Mouse (Mus musculus): Measurements from ENCODE around the gene Ptpa. TPM values are rescaled to one million over a fixed set of nuclear protein-coding genes. Genes with fewer than 3 reads are reported as not detected.

Ptpa gene
- polyA plus RNA-seq, 1 experiment from 2014 or later, result 70.2 TPM

DNA sequence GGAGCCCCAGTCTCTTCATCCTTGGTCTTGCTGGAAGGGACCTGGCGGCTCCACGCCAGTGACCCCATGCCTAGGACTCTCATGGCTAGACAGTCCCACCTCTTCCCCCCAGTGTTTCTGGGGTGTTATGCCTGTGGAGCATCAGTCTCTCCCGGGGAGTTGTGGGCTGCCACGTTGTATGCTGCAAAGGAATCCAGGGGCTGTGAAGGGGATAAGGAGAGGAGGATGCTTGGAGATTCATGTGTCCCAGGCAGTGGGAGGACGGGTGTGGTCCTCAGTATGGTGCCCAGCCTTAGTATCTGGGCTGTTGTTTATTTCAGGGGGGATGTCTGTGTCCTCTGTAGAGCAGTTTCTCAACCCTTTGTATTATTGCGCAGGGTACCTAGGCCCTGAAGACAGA is 53.2 kb downstream of the Ptpa start:
- H3K27me3 ChIP-seq (replicated peaks; ENCODE audit: control insufficient read depth, insufficient read depth, low read length), result no peaks in the 10 kb centered on the region
- 42% methylated on average over 6 of the region's 6 CpGs for WGBS
- no peak overlapping the region for H3K27ac ChIP-seq (replicated peaks; ENCODE audit: low read depth, low read length)
- H3K4me3 ChIP-seq (ENCODE audit: low read depth, low read length), result peak overlapping the region; percentile 98; the same call in 1 of the 2 replicates
- DNase-seq (ENCODE audit: low spot score), result no peak
- peak overlapping the region; percentile 80; the same call in 1 of the 2 replicates for H3K9ac ChIP-seq (ENCODE audit: low read depth, low read length)
- H3K4me1 ChIP-seq (ENCODE audit: control insufficient read depth, insufficient read depth, low read length), result peaks cover 19% of the 10 kb centered on the region
- peak overlapping the region; percentile 82 for H3K4me2 ChIP-seq (ENCODE audit: low read depth, low read length)
- no peak for ATAC-seq (ENCODE audit: low read depth)
- no peaks in the 10 kb centered on the region for H3K36me3 ChIP-seq (ENCODE audit: control insufficient read depth, insufficient read depth, low read length)
- no peaks in the 10 kb centered on the region for H3K9me3 ChIP-seq (ENCODE audit: control insufficient read depth, low read length)

DNA sequence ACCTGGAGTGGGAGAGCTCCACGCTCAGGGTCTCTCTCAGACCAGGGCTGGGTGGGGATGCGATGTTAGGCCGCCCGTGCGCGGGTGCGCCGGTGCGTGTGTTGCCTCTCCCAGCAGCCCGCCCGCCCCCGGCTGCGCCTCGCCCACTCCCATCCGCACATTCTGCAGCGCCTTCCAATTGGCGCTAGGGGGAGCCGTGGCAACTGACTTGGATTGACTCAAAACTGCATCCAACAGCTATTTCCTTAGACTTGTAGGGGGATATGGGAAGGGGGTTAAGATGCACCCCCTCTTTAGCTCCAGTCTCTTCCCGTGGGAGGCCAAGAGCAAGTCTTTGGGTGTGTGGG is 53.9 kb downstream of the Ptpa start:
- Histone ChIP-seq H3K36me3 (ENCODE audit: control insufficient read depth, insufficient read depth, low read length) (no peaks in the 10 kb centered on the region), H3K4me2 (ENCODE audit: low read depth, low read length) (peak overlapping the region; percentile 82), H3K27me3 (replicated peaks; ENCODE audit: control insufficient read depth, insufficient read depth, low read length) (no peaks in the 10 kb centered on the region), H3K4me1 (ENCODE audit: control insufficient read depth, insufficient read depth, low read length) (peaks cover 23% of the 10 kb centered on the region), H3K9me3 (ENCODE audit: control insufficient read depth, low read length) (no peaks in the 10 kb centered on the region), H3K9ac (ENCODE audit: low read depth, low read length) (peak overlapping the region; percentile 80), H3K27ac (replicated peaks; ENCODE audit: low read depth, low read length) (peak overlapping the region; percentile 98), H3K4me3 (ENCODE audit: low read depth, low read length) (peak overlapping the region; percentile 98)
- peak; percentile 95 for DNase-seq (ENCODE audit: low spot score)
- 0% methylated on average over 13 of the region's 19 CpGs for WGBS
- ATAC-seq (ENCODE audit: low read depth), result peak; percentile 17

DNA sequence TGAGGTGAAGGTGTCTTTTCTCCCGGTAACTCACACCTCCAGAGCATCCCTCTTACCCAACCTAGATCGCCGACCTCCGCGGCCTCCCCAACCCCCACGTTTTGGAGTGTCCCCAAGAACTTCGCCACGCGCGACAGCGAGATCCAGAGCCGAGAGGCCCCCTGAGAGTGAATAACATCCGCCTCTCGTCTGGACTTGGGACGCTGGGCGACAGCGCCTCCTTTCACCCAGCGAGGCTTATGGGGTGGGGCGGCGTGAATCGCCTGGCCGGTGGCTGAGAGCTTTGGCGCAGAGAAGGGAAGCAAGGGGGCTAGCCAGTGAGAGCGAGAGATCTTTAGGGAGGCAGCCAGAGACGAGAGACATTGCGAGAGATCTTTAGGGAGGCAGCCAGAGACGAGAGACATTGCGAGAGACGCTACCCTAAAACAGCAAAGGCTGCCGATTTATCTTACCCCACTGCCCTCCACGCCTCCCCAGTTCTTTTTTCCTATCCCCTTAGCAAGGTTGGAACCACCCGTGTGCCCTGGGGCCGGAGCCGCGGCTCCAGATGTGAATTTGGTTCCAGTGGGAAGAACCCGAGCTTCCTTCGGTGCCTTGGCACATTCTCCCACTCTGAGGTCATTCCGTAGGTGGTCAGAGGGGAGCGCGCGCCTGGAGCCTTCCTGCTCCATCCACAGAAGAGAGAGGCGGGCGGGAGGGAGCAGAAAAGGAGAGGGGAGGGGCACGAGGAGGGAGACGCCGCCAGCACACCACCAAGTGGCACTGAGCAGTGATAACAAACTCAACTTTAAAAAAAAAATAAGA is 54.5 kb downstream of the Ptpa start:
- Histone ChIP-seq H3K27me3 (replicated peaks; ENCODE audit: control insufficient read depth, insufficient read depth, low read length) (no peaks in the 10 kb centered on the region), H3K4me1 (ENCODE audit: control insufficient read depth, insufficient read depth, low read length) (peaks cover 24% of the 10 kb centered on the region), H3K4me2 (ENCODE audit: low read depth, low read length) (peak overlapping the region; percentile 82), H3K4me3 (ENCODE audit: low read depth, low read length) (peak overlapping the region; percentile 98), H3K9me3 (ENCODE audit: control insufficient read depth, low read length) (no peaks in the 10 kb centered on the region), H3K36me3 (ENCODE audit: control insufficient read depth, insufficient read depth, low read length) (no peaks in the 10 kb centered on the region), H3K9ac (ENCODE audit: low read depth, low read length) (peak overlapping the region; percentile 80), H3K27ac (replicated peaks; ENCODE audit: low read depth, low read length) (peak overlapping the region; percentile 98)
- DNase-seq (ENCODE audit: low spot score) (peak; percentile 90), ATAC-seq (ENCODE audit: low read depth) (no peak)
- WGBS, result under 1% methylated on average over 46 of the region's 46 CpGs

DNA sequence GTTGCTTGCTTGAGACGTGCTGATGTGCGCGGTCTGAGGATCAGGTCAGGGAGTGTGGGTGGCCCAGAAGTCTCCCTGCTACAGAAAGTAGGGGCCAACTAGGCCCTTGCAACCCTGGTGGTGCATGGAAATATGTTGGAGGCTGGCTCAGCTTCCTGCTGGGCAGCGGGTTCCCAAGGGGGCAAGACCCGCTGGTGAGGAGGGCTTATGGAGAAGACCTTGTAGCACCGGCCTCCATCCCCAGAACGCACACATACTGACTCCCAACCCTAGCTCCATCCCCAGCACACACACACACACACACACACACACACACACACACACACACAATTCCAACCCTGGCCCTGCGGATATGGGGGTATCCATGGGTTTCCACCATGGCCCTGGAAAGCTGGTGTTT is 55.2 kb downstream of the Ptpa start:
- Histone ChIP-seq H3K9ac (ENCODE audit: low read depth, low read length) (peak overlapping the region; percentile 64), H3K27ac (replicated peaks; ENCODE audit: low read depth, low read length) (peak overlapping the region; percentile 98), H3K9me3 (ENCODE audit: control insufficient read depth, low read length) (no peaks in the 10 kb centered on the region), H3K4me3 (ENCODE audit: low read depth, low read length) (peak overlapping the region; percentile 98), H3K4me1 (ENCODE audit: control insufficient read depth, insufficient read depth, low read length) (peaks cover 24% of the 10 kb centered on the region), H3K27me3 (replicated peaks; ENCODE audit: control insufficient read depth, insufficient read depth, low read length) (no peaks in the 10 kb centered on the region), H3K36me3 (ENCODE audit: control insufficient read depth, insufficient read depth, low read length) (no peaks in the 10 kb centered on the region), H3K4me2 (ENCODE audit: low read depth, low read length) (peak overlapping the region; percentile 82)
- no peak for ATAC-seq (ENCODE audit: low read depth)
- peak; percentile 33 for DNase-seq (ENCODE audit: low spot score)
- WGBS, result 7% methylated on average over 8 of the region's 8 CpGs

DNA sequence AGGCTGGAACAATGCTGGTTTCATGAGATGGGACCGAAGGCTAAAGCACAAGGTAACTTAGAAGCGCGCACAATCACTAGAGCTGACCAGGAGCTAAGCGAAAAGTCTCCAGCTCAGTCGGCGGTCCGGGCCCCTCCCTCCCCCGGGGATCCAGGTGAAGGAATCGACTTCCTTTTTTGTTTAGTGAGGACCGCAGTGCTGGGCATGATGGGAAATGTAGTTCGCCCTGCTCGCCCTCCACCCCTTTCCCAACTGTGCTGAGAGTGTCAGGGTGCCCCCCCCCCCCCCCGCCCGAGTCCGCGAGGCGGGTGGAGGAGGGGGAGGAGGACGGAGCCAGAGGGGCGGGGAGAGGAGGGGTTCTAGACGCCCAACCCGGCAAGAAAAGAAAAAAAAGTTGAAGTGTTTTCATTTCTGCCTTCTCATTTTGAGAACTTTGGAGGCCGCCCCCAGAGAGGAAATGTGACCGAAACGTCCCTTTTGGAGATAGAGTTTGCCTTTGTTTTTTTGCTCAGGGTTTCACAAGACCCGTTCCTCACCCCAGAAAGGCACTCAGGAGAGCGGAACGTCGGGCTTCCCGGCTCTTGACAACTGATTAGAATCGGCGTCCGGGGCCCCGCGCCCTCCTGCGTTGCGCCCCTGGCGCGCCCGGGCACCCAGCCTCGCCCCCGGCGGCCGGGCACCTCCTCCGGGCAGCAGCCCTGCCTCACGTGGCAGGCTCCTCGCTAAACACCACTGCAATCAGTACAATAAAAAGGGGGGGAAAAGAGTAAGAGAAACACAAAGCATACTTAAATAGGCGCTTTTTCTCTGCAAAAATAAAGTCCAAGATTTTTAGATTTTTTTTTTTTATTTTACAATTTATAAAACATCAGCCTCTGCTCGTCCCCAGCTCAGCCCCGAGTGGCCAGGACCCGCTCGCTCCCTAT is 56.2 kb downstream of the Ptpa start:
- peak overlapping the region; percentile 98 for H3K9ac ChIP-seq (ENCODE audit: low read depth, low read length)
- peak overlapping the region; percentile 82 for H3K4me2 ChIP-seq (ENCODE audit: low read depth, low read length)
- H3K27ac ChIP-seq (replicated peaks; ENCODE audit: low read depth, low read length), result peak overlapping the region; percentile 98
- H3K4me3 ChIP-seq (ENCODE audit: low read depth, low read length), result peak overlapping the region; percentile 98
- DNase-seq (ENCODE audit: low spot score) (peak; percentile 97), ATAC-seq (ENCODE audit: low read depth) (peak; percentile 45)
- H3K36me3 ChIP-seq (ENCODE audit: control insufficient read depth, insufficient read depth, low read length), result no peaks in the 10 kb centered on the region
- no peaks in the 10 kb centered on the region for H3K27me3 ChIP-seq (replicated peaks; ENCODE audit: control insufficient read depth, insufficient read depth, low read length)
- under 1% methylated on average over 45 of the region's 51 CpGs for WGBS
- peaks cover 19% of the 10 kb centered on the region for H3K4me1 ChIP-seq (ENCODE audit: control insufficient read depth, insufficient read depth, low read length)
- H3K9me3 ChIP-seq (ENCODE audit: control insufficient read depth, low read length), result no peaks in the 10 kb centered on the region

DNA sequence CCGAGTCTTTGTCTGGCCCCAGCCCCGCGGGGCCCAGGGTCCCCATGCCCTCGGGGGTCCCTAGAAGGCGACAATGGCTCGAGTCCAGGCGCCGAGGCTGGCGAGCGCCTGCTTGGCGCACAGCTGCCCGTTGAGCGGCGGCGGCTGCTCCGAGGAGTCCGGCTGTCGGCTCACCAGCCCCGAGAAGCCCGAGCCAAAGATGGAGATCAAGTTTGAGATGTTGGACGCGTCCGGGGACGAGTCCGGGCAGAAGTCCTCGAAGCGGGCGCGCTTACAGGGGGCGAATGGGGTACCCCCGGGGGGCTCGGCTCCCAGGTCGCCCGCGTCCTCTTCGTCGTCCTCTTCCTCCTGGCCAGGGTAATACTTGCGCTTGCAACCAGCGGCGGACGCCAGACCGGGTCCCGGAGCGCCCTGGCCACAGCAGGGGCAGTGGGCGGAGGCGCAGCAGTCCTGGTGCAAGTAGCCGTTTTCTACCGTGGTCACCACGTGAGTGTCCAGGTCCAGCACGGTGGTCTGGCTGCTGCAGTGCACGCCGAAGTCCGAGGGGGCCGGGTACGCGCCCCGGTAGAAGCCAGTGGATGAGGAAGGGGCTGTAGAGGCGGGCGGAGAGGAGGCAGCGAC is 57.0 kb downstream of the Ptpa start:
- WGBS, result under 1% methylated on average over 43 of the region's 60 CpGs
- DNase-seq (ENCODE audit: low spot score) (peak; percentile 36), ATAC-seq (ENCODE audit: low read depth) (no peak)
- Histone ChIP-seq H3K27ac (replicated peaks; ENCODE audit: low read depth, low read length) (peak overlapping the region; percentile 98), H3K4me2 (ENCODE audit: low read depth, low read length) (peak overlapping the region; percentile 82), H3K4me1 (ENCODE audit: control insufficient read depth, insufficient read depth, low read length) (peaks cover 19% of the 10 kb centered on the region), H3K27me3 (replicated peaks; ENCODE audit: control insufficient read depth, insufficient read depth, low read length) (no peaks in the 10 kb centered on the region), H3K9ac (ENCODE audit: low read depth, low read length) (peak overlapping the region; percentile 98), H3K9me3 (ENCODE audit: control insufficient read depth, low read length) (no peaks in the 10 kb centered on the region), H3K36me3 (ENCODE audit: control insufficient read depth, insufficient read depth, low read length) (no peaks in the 10 kb centered on the region), H3K4me3 (ENCODE audit: low read depth, low read length) (peak overlapping the region; percentile 98)

DNA sequence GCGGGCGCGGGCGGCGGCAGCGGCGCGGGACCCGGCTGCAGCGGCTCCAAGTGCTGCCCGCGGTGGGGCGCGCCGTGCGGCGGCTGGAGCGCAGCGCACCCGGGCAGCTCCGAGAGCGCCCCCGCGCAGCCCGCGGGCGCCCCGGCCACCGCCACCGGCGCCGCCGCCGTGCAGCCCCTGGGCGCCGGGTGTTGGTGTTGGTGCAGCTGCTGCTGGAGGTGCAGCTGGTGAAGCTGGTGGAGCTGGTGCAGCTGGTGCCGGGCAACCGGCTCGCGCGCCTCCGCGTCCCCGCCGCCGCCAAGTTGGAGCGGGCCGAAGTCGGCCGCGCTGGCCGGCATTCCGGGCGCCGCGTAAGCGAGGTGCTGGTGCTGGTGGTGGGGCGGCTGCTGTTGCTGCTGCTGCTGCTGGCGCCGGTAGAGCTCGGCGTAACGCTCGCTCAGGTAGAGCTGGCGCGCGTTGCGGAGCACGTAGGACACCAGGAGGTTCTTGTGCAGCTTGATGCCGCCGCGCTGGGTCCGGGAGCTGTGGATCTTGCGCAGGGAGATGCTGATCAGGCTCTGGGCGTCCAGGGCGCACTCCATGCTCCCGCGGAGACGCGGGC is 57.7 kb downstream of the Ptpa start:
- Histone ChIP-seq H3K4me3 (ENCODE audit: low read depth, low read length) (peak overlapping the region; percentile 98), H3K4me2 (ENCODE audit: low read depth, low read length) (peak overlapping the region; percentile 82), H3K4me1 (ENCODE audit: control insufficient read depth, insufficient read depth, low read length) (peaks cover 19% of the 10 kb centered on the region), H3K36me3 (ENCODE audit: control insufficient read depth, insufficient read depth, low read length) (no peaks in the 10 kb centered on the region), H3K9me3 (ENCODE audit: control insufficient read depth, low read length) (no peaks in the 10 kb centered on the region), H3K27me3 (replicated peaks; ENCODE audit: control insufficient read depth, insufficient read depth, low read length) (no peaks in the 10 kb centered on the region), H3K9ac (ENCODE audit: low read depth, low read length) (peak overlapping the region; percentile 98), H3K27ac (replicated peaks; ENCODE audit: low read depth, low read length) (peak overlapping the region; percentile 98)
- peak; percentile 80 for DNase-seq (ENCODE audit: low spot score)
- ATAC-seq (ENCODE audit: low read depth), result peak; percentile 35
- WGBS, result 0% methylated on average over 21 of the region's 80 CpGs

DNA sequence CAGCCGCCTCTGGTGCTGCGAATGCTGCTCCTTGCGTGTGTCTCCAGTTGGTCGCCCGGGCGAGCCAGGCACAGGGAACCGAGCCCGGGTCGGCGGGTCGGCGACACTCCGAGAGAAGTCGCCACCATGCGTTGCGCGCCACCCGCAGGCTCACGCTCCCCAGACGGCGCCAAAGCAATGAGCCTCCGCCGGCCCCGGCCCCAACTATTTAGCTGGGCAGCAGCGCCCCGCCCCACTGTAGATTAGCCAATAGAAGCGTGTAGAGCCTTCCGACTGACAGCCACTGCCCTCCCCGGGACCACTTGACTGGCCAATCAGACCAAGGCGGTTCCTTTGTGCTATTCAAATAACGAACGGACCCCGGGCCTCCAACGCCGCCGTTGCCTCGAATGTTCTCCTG is 58.2 kb downstream of the Ptpa start, which contains the start of gene Ier5l:
TSS of gene Ier5l (minus strand) at position 181 of the 400 bp plus-strand sequence.
- Histone ChIP-seq H3K9ac (ENCODE audit: low read depth, low read length) (peak within 1 kb of the TSS; percentile 98), H3K36me3 (ENCODE audit: control insufficient read depth, insufficient read depth, low read length) (no peaks in the 10 kb centered on the region), H3K4me3 (ENCODE audit: low read depth, low read length) (peak within 1 kb of the TSS; percentile 98), H3K27me3 (replicated peaks; ENCODE audit: control insufficient read depth, insufficient read depth, low read length) (no peaks in the 10 kb centered on the region), H3K9me3 (ENCODE audit: control insufficient read depth, low read length) (no peaks in the 10 kb centered on the region), H3K4me2 (ENCODE audit: low read depth, low read length) (peak within 1 kb of the TSS; percentile 82), H3K27ac (replicated peaks; ENCODE audit: low read depth, low read length) (peak within 1 kb of the TSS; percentile 98), H3K4me1 (ENCODE audit: control insufficient read depth, insufficient read depth, low read length) (peaks cover 17% of the 10 kb centered on the region)
- WGBS, result 4% methylated on average over 30 of the region's 37 CpGs
- peak; percentile 90 for ATAC-seq (ENCODE audit: low read depth)
- DNase-seq (ENCODE audit: low spot score), result peak; percentile 99
